Mouse (Mus musculus): ENCODE results near the gene Trpm3.

GRCm38 (mm10) chr19:22292671-22293070 is 153.8 kb downstream of the Trpm3 start:
- TF ChIP-seq CTCF (IDR thresholded peaks at IDR 0.05; ENCODE audit: low read depth, low read length) = no peak
- no peak for TF ChIP-seq POLR2A (IDR thresholded peaks at IDR 0.05; ENCODE audit: extremely low read depth, insufficient read depth, low read length)

All from liver, adult 2 months (tissue).